Mouse (Mus musculus): ENCODE measurements at regions not wholly inside any gene's neighbourhood (a gene's known extent, or its start where the extent isn't known, plus 50 kb on each side); places are given as distances from the start of the nearest gene placed in this dataset.

GRCm38 (mm10) chr6:31106144-31106836 is 147.4 kb upstream of the Klf14 start:
- no peaks in the 10 kb centered on the region for H3K36me3 ChIP-seq (ENCODE audit: control insufficient read depth, insufficient read depth)
- H3K9me3 ChIP-seq (replicated peaks; ENCODE audit: control insufficient read depth, low read length) = 0 out of 2 replicates have a peak, but pooled peaks cover 5% of the 10 kb centered on the region
- H3K27me3 ChIP-seq (ENCODE audit: control insufficient read depth, insufficient read depth, low read depth, low read length) = no peaks in the 10 kb centered on the region
- no peak for ATAC-seq (ENCODE audit: low read depth)
- H3K9ac ChIP-seq (ENCODE audit: low read depth, low read length) = no peak overlapping the region
- H3K4me1 ChIP-seq (ENCODE audit: control insufficient read depth, low read depth, low read length) = no peaks in the 10 kb centered on the region
- WGBS (ENCODE audit: insufficient replicate concordance) = 61% methylated on average over 10 of the region's 10 CpGs
- H3K4me2 ChIP-seq (ENCODE audit: low read depth, low read length) = no peak overlapping the region
- H3K4me3 ChIP-seq (ENCODE audit: low read depth, low read length) = no peak overlapping the region
- H3K27ac ChIP-seq (ENCODE audit: low read length) = no peak overlapping the region

- Histone ChIP-seq H3K4me3 (ENCODE audit: low read depth, low read length) (no peak overlapping the region), H3K27ac (ENCODE audit: low read length) (no peak overlapping the region), H3K4me1 (ENCODE audit: control insufficient read depth, low read depth, low read length) (0 out of 2 replicates have a peak, but pooled peaks cover 2% of the 10 kb centered on the region), H3K9ac (ENCODE audit: low read depth, low read length) (no peak overlapping the region), H3K9me3 (replicated peaks; ENCODE audit: control insufficient read depth, low read length) (0 out of 2 replicates have a peak, but pooled peaks cover 5% of the 10 kb centered on the region), H3K36me3 (ENCODE audit: control insufficient read depth, insufficient read depth) (no peaks in the 10 kb centered on the region), H3K4me2 (ENCODE audit: low read depth, low read length) (no peak overlapping the region), H3K27me3 (ENCODE audit: control insufficient read depth, insufficient read depth, low read depth, low read length) (no peaks in the 10 kb centered on the region)
- no peak for ATAC-seq (ENCODE audit: low read depth)
- 70% methylated on average over 10 of the region's 10 CpGs for WGBS (ENCODE audit: insufficient replicate concordance)
These were observed 148.0 kb upstream of the Klf14 start for GRCm38 (mm10) chr6:31106856-31107359.

- 76% methylated on average over 4 of the region's 4 CpGs for WGBS (ENCODE audit: insufficient replicate concordance)
- no peak for ATAC-seq (ENCODE audit: low read depth)
- peaks cover 5% of the 10 kb centered on the region; the same call in 1 of the 2 replicates for H3K4me1 ChIP-seq (ENCODE audit: control insufficient read depth, low read depth, low read length)
- 0 out of 2 replicates have a peak, but pooled peaks cover 5% of the 10 kb centered on the region for H3K9me3 ChIP-seq (replicated peaks; ENCODE audit: control insufficient read depth, low read length)
- no peaks in the 10 kb centered on the region for H3K27me3 ChIP-seq (ENCODE audit: control insufficient read depth, insufficient read depth, low read depth, low read length)
- H3K9ac ChIP-seq (ENCODE audit: low read depth, low read length) = no peak overlapping the region
- H3K4me3 ChIP-seq (ENCODE audit: low read depth, low read length) = no peak overlapping the region
- H3K36me3 ChIP-seq (ENCODE audit: control insufficient read depth, insufficient read depth) = no peaks in the 10 kb centered on the region
- no peak overlapping the region for H3K4me2 ChIP-seq (ENCODE audit: low read depth, low read length)
- no peak overlapping the region for H3K27ac ChIP-seq (ENCODE audit: low read length)
These were observed 148.5 kb upstream of the Klf14 start for GRCm38 (mm10) chr6:31107360-31107759.

GRCm38 (mm10) chr6:31107916-31108685 is 149.2 kb upstream of the Klf14 start:
- no peaks in the 10 kb centered on the region for H3K27me3 ChIP-seq (ENCODE audit: control insufficient read depth, insufficient read depth, low read depth, low read length)
- H3K4me2 ChIP-seq (ENCODE audit: low read depth, low read length) = no peak overlapping the region
- no peak overlapping the region for H3K9ac ChIP-seq (ENCODE audit: low read depth, low read length)
- no peak overlapping the region for H3K4me3 ChIP-seq (ENCODE audit: low read depth, low read length)
- ATAC-seq (ENCODE audit: low read depth) = no peak
- no peaks in the 10 kb centered on the region for H3K36me3 ChIP-seq (ENCODE audit: control insufficient read depth, insufficient read depth)
- 0 out of 2 replicates have a peak, but pooled peaks cover 5% of the 10 kb centered on the region for H3K9me3 ChIP-seq (replicated peaks; ENCODE audit: control insufficient read depth, low read length)
- peaks cover 11% of the 10 kb centered on the region; the same call in 1 of the 2 replicates for H3K4me1 ChIP-seq (ENCODE audit: control insufficient read depth, low read depth, low read length)
- whole genome bisulfite sequencing (ENCODE audit: insufficient replicate concordance) = 44% methylated on average over 5 of the region's 5 CpGs
- no peak overlapping the region for H3K27ac ChIP-seq (ENCODE audit: low read length)

- Histone ChIP-seq H3K4me1 (ENCODE audit: control insufficient read depth, low read depth, low read length) (peaks cover 21% of the 10 kb centered on the region), H3K9ac (ENCODE audit: low read depth, low read length) (no peak overlapping the region)
- ATAC-seq (ENCODE audit: low read depth) = no peak
These were observed 150.7 kb upstream of the Klf14 start for GRCm38 (mm10) chr6:31109604-31110003.

GRCm38 (mm10) chr6:31112293-31113077 is 153.6 kb upstream of the Klf14 start:
- Histone ChIP-seq H3K4me1 (ENCODE audit: control insufficient read depth, low read depth, low read length) (peaks cover 30% of the 10 kb centered on the region), H3K9me3 (replicated peaks; ENCODE audit: control insufficient read depth, low read length) (0 out of 2 replicates have a peak, but pooled peaks cover 5% of the 10 kb centered on the region), H3K4me3 (ENCODE audit: low read depth, low read length) (no peak overlapping the region), H3K4me2 (ENCODE audit: low read depth, low read length) (peak overlapping the region; percentile 1; the same call in 1 of the 2 replicates), H3K27ac (ENCODE audit: low read length) (peak overlapping the region; percentile 43), H3K27me3 (ENCODE audit: control insufficient read depth, insufficient read depth, low read depth, low read length) (no peaks in the 10 kb centered on the region), H3K9ac (ENCODE audit: low read depth, low read length) (no peak overlapping the region), H3K36me3 (ENCODE audit: control insufficient read depth, insufficient read depth) (no peaks in the 10 kb centered on the region)
- 59% methylated on average over 13 of the region's 13 CpGs for WGBS (ENCODE audit: insufficient replicate concordance)
- peak; percentile 71 for ATAC-seq (ENCODE audit: low read depth)

More at GRCm38 (mm10) chr6:31109604-31110003, 150.7 kb upstream of the Klf14 start:
- 84% methylated on average over 4 of the region's 4 CpGs for whole genome bisulfite sequencing (ENCODE audit: insufficient replicate concordance)
- H3K4me3 ChIP-seq (ENCODE audit: low read depth, low read length) = no peak overlapping the region
- no peak overlapping the region for H3K4me2 ChIP-seq (ENCODE audit: low read depth, low read length)
- H3K27me3 ChIP-seq (ENCODE audit: control insufficient read depth, insufficient read depth, low read depth, low read length) = no peaks in the 10 kb centered on the region
- H3K27ac ChIP-seq (ENCODE audit: low read length) = no peak overlapping the region
- H3K36me3 ChIP-seq (ENCODE audit: control insufficient read depth, insufficient read depth) = no peaks in the 10 kb centered on the region
- 0 out of 2 replicates have a peak, but pooled peaks cover 5% of the 10 kb centered on the region for H3K9me3 ChIP-seq (replicated peaks; ENCODE audit: control insufficient read depth, low read length)

- peak overlapping the region; percentile 62 for H3K27ac ChIP-seq (ENCODE audit: low read length)
- no peaks in the 10 kb centered on the region for H3K27me3 ChIP-seq (ENCODE audit: control insufficient read depth, insufficient read depth, low read depth, low read length)
- H3K9me3 ChIP-seq (replicated peaks; ENCODE audit: control insufficient read depth, low read length) = 0 out of 2 replicates have a peak, but pooled peaks cover 5% of the 10 kb centered on the region
- H3K4me3 ChIP-seq (ENCODE audit: low read depth, low read length) = peak overlapping the region; percentile 24; the same call in 1 of the 2 replicates
- 66% methylated on average over 21 of the region's 21 CpGs for WGBS (ENCODE audit: insufficient replicate concordance)
- H3K4me1 ChIP-seq (ENCODE audit: control insufficient read depth, low read depth, low read length) = peaks cover 30% of the 10 kb centered on the region
- H3K36me3 ChIP-seq (ENCODE audit: control insufficient read depth, insufficient read depth) = no peaks in the 10 kb centered on the region
- peak; percentile 40; the same call in 1 of the 2 replicates for ATAC-seq (ENCODE audit: low read depth)
- peak overlapping the region; percentile 40 for H3K4me2 ChIP-seq (ENCODE audit: low read depth, low read length)
- H3K9ac ChIP-seq (ENCODE audit: low read depth, low read length) = no peak overlapping the region
These were observed 154.9 kb upstream of the Klf14 start for GRCm38 (mm10) chr6:31113558-31114326.

Data from liver, embryonic 16.5 days (tissue).